Mouse (Mus musculus) stomach, postnatal 0 days (tissue): ENCODE results near the gene Cop1.

Source experiments
- CTCF ChIP-seq: IDR thresholded peaks from 2 replicates; pipeline ENCODE4 v1.5.1; 2016; ENCODE audit warnings: antibody characterized with exemption, low read depth, mild to moderate bottlenecking, moderate library complexity
- EP300 ChIP-seq: optimal IDR thresholded peaks from 2 replicates; pipeline ENCODE3; 2016; ENCODE audit warnings: antibody characterized with exemption

DNA sequence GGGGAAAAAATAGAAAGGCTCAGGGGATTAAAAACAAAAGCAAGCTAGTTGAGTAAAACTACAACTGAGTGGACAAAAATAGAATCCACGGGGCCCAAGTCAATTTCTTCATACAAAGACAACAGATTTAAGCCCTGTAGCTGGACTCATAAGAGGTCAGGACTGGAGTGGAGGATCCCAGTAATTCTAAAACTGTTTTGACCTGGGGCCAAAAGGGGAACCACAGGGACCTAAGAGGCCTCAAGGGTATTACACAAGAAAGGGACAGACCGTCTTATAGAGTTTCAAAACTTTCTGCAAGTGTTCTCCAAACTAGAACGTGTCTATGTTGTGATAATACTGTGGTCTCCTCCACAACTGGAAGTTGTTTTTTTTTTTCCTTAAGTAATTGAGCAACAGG, 45.4 kb upstream of the Cop1 start:
- no peak for TF ChIP-seq CTCF
- no peak for TF ChIP-seq EP300
